Mouse (Mus musculus) G1E (cell line): Measurements from ENCODE around the gene Znfx1. TPM values are rescaled to one million over a fixed set of nuclear protein-coding genes. Genes with fewer than 3 reads are reported as not detected.

ENCODE experiments used
- ATAC-seq: 2 replicates; pipeline ENCODE4 v1.8.0; 2016; ENCODE audit warnings: mild to moderate bottlenecking; ENCODE audit not compliant: insufficient number of reproducible peaks, poor library complexity, low FRiP score, severe bottlenecking; ENCODE audit errors: extremely low read depth
- DNase-seq: peaks from one replicate; pipeline ENCODE4 v3.0.0; 2012; ENCODE audit warnings: low spot score
- H3K27me3 ChIP-seq: 2 replicates; pipeline ENCODE4 v1.6.1; 2012; ENCODE audit warnings: mild to moderate bottlenecking, low read length, inconsistent platforms; ENCODE audit not compliant: insufficient read depth
- H3K36me3 ChIP-seq: replicated peaks from 2 replicates; pipeline ENCODE3; 2012; ENCODE audit warnings: mild to moderate bottlenecking, inconsistent platforms
- H3K4me1 ChIP-seq: 2 replicates; pipeline ENCODE4 v1.6.1; 2012; ENCODE audit warnings: low read depth, low read length, inconsistent platforms, mixed read lengths; ENCODE audit not compliant: insufficient read depth
- H3K4me3 ChIP-seq: 2 replicates; pipeline ENCODE4 v1.5.1; 2012; ENCODE audit warnings: low read depth, mild to moderate bottlenecking, inconsistent platforms, low read length, moderate library complexity, mixed read lengths
- H3K9me3 ChIP-seq: replicated peaks from 2 replicates; pipeline ENCODE4 v1.6.1; 2012; ENCODE audit warnings: inconsistent platforms
- CTCF ChIP-seq: IDR thresholded peaks from 2 replicates; pipeline ENCODE4 v1.5.1; 2012; ENCODE audit warnings: low read depth, low read length, inconsistent platforms, mixed read lengths
- GATA1 ChIP-seq: IDR thresholded peaks from 2 replicates; pipeline ENCODE4 v1.6.1; 2012; ENCODE audit warnings: borderline replicate concordance, low read length, inconsistent platforms, mixed read lengths
- GATA2 ChIP-seq: IDR thresholded peaks from 2 replicates; pipeline ENCODE4 v1.6.1; 2012; ENCODE audit warnings: low read depth, low read length, inconsistent platforms, borderline replicate concordance
- POLR2AphosphoS5 ChIP-seq: IDR thresholded peaks from 2 replicates; pipeline ENCODE4 v1.6.1; 2012; ENCODE audit warnings: low read depth, low read length, inconsistent platforms; ENCODE audit not compliant: insufficient replicate concordance
- TAL1 ChIP-seq: conservative IDR thresholded peaks from 2 replicates; pipeline ENCODE4 v1.6.1; 2012; ENCODE audit warnings: low read depth, low read length, inconsistent platforms, mixed read lengths
- polyA plus RNA-seq: library from polyadenylated mRNA; stranded (reverse); fragments of >175 nt; gene quantifications from 2 replicates; pipeline ENCODE4 v1.2.3, GENCODE M21; 2012
- total RNA-seq, 2 experiments: library from RNA; stranded (forward) in 1 of 2; stranded (reverse) in 1 of 2; fragments of 200-1000 nt in 1 of 2; fragments of >200 nt in 1 of 2; fragmentation: Nextera tagmentation in 1 of 2; gene quantifications; 2 replicates each; pipeline ENCODE4 v1.2.3; 2014 to 2017

The Znfx1 gene
- total and polyA plus RNA-seq, 3 experiments = 4.1 to 21.6 (median 13.5) TPM

DNA sequence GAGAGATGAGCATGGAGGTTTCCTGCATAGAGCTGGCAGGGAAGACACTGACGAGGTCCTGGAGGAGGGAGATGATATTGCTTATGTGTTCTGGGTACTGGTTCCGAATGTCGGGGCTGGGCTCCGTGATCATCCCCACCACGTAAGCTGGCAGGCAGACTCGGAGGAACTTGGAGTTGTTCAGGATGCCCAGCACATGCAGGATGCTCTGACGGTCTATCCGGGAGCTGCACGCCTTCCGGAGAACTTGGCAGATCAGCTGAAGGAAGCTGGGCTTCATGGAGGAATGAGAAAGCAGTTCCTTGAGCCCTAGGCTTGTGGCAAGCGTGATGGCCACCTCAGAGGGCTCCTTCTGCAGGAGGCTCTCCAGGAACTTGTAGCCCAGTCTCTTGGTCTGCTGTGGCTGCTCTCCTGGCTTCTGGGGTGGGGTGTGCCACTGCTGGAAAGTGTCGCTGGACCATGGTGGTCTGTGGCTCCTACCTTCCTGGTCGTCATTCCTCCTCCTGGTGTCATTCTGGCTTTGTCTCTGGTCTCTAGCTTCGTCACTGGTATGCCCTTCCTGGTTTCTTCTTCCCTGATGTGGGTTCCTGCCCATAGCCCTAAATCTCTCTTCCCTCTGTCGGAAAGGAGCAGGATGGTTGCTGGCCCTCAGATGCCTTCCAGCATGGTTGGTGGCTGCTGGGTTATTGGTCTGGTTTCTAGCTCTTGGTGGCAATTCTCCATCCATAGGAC is 6.4 kb downstream of the Znfx1 start:
- ATAC-seq (no peak), DNase-seq (no peak)
- TF ChIP-seq CTCF (no peak), GATA2 (no peak), TAL1 (no peak), GATA1 (no peak), POLR2AphosphoS5 (no peak)
- Histone ChIP-seq H3K9me3 (no peaks in the 10 kb centered on the region), H3K4me3 (no peak overlapping the region), H3K4me1 (peaks cover 34% of the 10 kb centered on the region), H3K36me3 (peaks cover 80% of the 10 kb centered on the region), H3K27me3 (no peaks in the 10 kb centered on the region)

- Histone ChIP-seq H3K4me3 (no peak overlapping the region), H3K27me3 (no peaks in the 10 kb centered on the region), H3K9me3 (no peaks in the 10 kb centered on the region), H3K36me3 (peaks cover 86% of the 10 kb centered on the region), H3K4me1 (peaks cover 31% of the 10 kb centered on the region)
- no peak for ATAC-seq
- DNase-seq = no peak
- TF ChIP-seq CTCF (no peak), GATA2 (no peak), GATA1 (no peak), TAL1 (no peak), POLR2AphosphoS5 (no peak)
Measured at GRCm38 (mm10) chr2:167055386-167055785, 7.4 kb downstream of the Znfx1 start.

DNA sequence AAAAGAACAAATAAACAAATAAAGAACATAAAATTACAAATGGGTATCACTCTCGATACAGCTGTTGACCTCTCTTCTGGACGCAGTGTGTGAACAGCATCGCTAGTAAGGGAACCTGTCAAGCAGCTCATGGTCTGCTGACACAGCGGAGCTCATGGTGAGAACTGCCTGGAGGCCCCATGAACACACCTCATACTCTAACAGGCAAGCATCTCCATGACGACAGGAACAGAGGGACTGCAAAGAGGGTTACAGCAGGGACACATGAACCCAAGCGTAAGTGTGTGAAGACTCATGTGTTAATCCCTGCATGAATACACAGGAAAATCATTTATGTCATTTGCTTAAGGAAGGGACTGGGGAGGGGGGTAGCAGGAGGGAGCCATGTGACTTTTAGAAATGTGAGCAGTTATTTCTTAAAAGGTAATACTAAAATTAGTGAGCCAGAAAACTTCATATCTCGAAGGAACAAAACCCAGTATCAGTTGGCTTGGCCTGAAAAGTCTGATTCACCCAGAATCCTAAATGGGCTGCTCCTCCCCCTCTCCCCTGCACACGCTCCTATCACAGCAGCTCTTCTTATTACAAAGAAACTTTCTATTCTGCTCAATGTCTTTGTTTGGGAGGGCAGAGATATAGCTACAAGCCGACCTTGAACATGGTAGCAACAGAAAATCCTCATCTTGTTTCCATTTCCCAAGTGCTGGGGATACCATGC is 9.5 kb downstream of the Znfx1 start:
- no peak for DNase-seq
- no peak for ATAC-seq
- no peak overlapping the region for H3K4me3 ChIP-seq
- H3K36me3 ChIP-seq = peaks cover 89% of the 10 kb centered on the region
- TF ChIP-seq POLR2AphosphoS5 (no peak), GATA2 (no peak), GATA1 (no peak), TAL1 (no peak), CTCF (no peak)
- H3K27me3 ChIP-seq = no peaks in the 10 kb centered on the region
- peaks cover 36% of the 10 kb centered on the region for H3K4me1 ChIP-seq
- H3K9me3 ChIP-seq = no peaks in the 10 kb centered on the region

GRCm38 (mm10) chr2:167048698-167049358 is 14.0 kb downstream of the Znfx1 start:
- TF ChIP-seq CTCF = no peak
- no peaks in the 10 kb centered on the region for H3K9me3 ChIP-seq
- DNase-seq (no peak), ATAC-seq (no peak)
- H3K4me1 ChIP-seq = peaks cover 52% of the 10 kb centered on the region
- H3K36me3 ChIP-seq = peaks cover 82% of the 10 kb centered on the region
- no peaks in the 10 kb centered on the region for H3K27me3 ChIP-seq
- H3K4me3 ChIP-seq = no peak overlapping the region; the same call in 1 of the 2 replicates

DNA sequence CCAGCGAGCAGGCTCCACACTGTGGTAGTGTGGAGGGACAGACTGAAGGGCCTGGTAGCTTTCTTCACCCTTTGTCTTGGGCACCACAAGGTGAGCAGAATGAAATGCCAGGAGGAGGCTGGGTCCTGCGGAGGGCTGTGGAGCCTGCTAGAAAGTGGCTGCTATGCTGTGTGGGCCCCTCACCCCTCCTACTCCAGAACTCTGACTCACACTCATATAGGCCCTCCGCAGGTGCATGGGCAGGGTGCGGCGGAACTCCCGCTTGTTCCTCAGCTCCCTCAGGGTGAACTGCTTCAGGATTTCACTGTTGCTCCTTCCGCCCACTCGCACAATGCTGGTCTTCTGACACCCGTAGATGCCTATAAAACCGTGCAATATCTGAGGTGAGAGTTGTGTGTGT is 14.6 kb downstream of the Znfx1 start:
- peaks cover 52% of the 10 kb centered on the region for H3K4me1 ChIP-seq
- peak overlapping the region; percentile 22; the same call in 1 of the 2 replicates for H3K4me3 ChIP-seq
- H3K27me3 ChIP-seq = no peaks in the 10 kb centered on the region
- TF ChIP-seq GATA2 (no peak), TAL1 (no peak), GATA1 (no peak), POLR2AphosphoS5 (no peak), CTCF (no peak)
- peaks cover 78% of the 10 kb centered on the region for H3K36me3 ChIP-seq
- no peak for DNase-seq
- no peaks in the 10 kb centered on the region for H3K9me3 ChIP-seq
- ATAC-seq = no peak

DNA sequence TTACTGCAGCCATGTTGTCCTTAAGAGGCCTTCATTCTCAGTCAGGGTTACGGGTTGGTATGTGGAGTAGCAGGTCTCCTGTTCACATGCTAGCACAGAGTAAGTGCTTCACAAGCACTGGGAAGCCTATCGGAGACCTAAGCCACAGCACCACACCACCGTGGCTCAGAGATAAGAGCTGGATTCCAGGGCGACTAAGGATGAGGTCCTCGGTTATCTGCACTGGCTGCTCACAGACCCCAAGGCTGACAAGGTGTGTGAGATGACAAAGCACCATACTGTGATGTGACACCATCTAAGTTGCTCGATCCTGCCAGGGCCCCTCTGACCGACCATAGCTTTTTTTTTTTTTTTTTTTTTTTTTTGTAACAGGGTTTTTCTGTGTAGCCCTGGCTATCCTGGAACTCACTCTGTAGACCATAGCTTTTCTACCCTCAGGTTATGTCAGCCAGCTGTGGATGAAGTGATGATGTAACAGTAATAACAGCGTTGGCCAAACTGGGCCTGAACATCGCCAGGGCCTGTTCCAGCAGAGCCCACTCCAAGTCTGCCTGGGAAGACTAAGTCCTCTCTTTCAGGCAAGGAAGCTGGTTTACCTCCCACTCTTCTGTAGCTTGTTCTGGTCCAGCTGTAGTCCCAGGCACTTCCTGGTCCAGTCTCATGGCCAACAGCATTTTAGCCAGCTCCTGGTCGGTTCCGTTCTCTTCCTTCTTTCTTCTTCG is 19.3 kb downstream of the Znfx1 start:
- peak; percentile 79 for DNase-seq
- H3K4me3 ChIP-seq = peak overlapping the region; percentile 48; the same call in 1 of the 2 replicates
- peaks cover 83% of the 10 kb centered on the region for H3K36me3 ChIP-seq

More for the DNA sequence above, 19.3 kb downstream of the Znfx1 start:
- no peaks in the 10 kb centered on the region for H3K9me3 ChIP-seq
- no peaks in the 10 kb centered on the region for H3K27me3 ChIP-seq
- ATAC-seq = peak; percentile 98
- TF ChIP-seq TAL1 (peak; percentile 99), POLR2AphosphoS5 (no peak), GATA2 (peak; percentile 89; the same call in 1 of the 2 replicates), CTCF (no peak)
- peaks cover 65% of the 10 kb centered on the region for H3K4me1 ChIP-seq
